Mouse (Mus musculus): Measurements from ENCODE around the gene Dscam. TPM values are rescaled to one million over a fixed set of nuclear protein-coding genes. Genes with fewer than 3 reads are reported as not detected.

The Dscam gene
- polyA plus RNA-seq, 2 experiments from 2014 or later, result 0.25 to 0.55 TPM

GRCm38 (mm10) chr16:96857571-96857970 lies 313.0 kb downstream of the Dscam start:
- no peak for ATAC-seq

GRCm38 (mm10) chr16:96855060-96855459 lies 315.5 kb downstream of the Dscam start:
- ATAC-seq, result no peak

GRCm38 (mm10) chr16:96852383-96852782 lies 318.2 kb downstream of the Dscam start:
- ATAC-seq, result no peak

GRCm38 (mm10) chr16:96848916-96849315 lies 321.6 kb downstream of the Dscam start:
- no peak for ATAC-seq

GRCm38 (mm10) chr16:96846585-96846984 lies 324.0 kb downstream of the Dscam start:
- ATAC-seq, result no peak

GRCm38 (mm10) chr16:96846113-96846512 lies 324.4 kb downstream of the Dscam start:
- no peak for ATAC-seq

GRCm38 (mm10) chr16:96845475-96846098 lies 325.0 kb downstream of the Dscam start:
- no peak for ATAC-seq

GRCm38 (mm10) chr16:96843691-96844400 lies 326.7 kb downstream of the Dscam start:
- ATAC-seq, result no peak

- no peak for ATAC-seq
Observed at GRCm38 (mm10) chr16:96842829-96843360, 327.7 kb downstream of the Dscam start.

GRCm38 (mm10) chr16:96819649-96820048 lies 350.9 kb downstream of the Dscam start:
- ATAC-seq, result peak; percentile 69

- no peak for ATAC-seq
Observed at GRCm38 (mm10) chr16:96806298-96806697, 364.3 kb downstream of the Dscam start.

GRCm38 (mm10) chr16:96802636-96803035 lies 367.9 kb downstream of the Dscam start:
- no peak for ATAC-seq

- ATAC-seq, result no peak
Observed at GRCm38 (mm10) chr16:96801650-96802237, 368.8 kb downstream of the Dscam start.

- ATAC-seq, result no peak
Observed at GRCm38 (mm10) chr16:96795431-96795830, 375.1 kb downstream of the Dscam start.

GRCm38 (mm10) chr16:96791307-96791706 lies 379.2 kb downstream of the Dscam start:
- ATAC-seq, result no peak

GRCm38 (mm10) chr16:96788286-96788685 lies 382.3 kb downstream of the Dscam start:
- no peak for ATAC-seq

- ATAC-seq, result no peak
Observed at GRCm38 (mm10) chr16:96779021-96779420, 391.5 kb downstream of the Dscam start.

GRCm38 (mm10) chr16:96774245-96774644 lies 396.3 kb downstream of the Dscam start:
- no peak for ATAC-seq

- ATAC-seq, result no peak
Observed at GRCm38 (mm10) chr16:96767985-96768384, 402.6 kb downstream of the Dscam start.

- no peak for ATAC-seq
Observed at GRCm38 (mm10) chr16:96767508-96767907, 403.0 kb downstream of the Dscam start.

- no peak for ATAC-seq
Observed at GRCm38 (mm10) chr16:96761225-96761624, 409.3 kb downstream of the Dscam start.

- ATAC-seq, result no peak
Observed at GRCm38 (mm10) chr16:96759081-96759603, 411.4 kb downstream of the Dscam start.

- no peak for ATAC-seq
Observed at GRCm38 (mm10) chr16:96758381-96758780, 412.2 kb downstream of the Dscam start.
